Mouse (Mus musculus): ENCODE results near the gene Srgap1. TPM values are rescaled to one million over a fixed set of nuclear protein-coding genes. Genes with fewer than 3 reads are reported as not detected.
A peak's percentile ranks its signal among the peaks of the same experiment; 100 is the strongest.
"Not testable (repeated sequence)": the region's sequence is repeated elsewhere in the genome, so short reads cannot be mapped to it uniquely, and the experiment has no call there.

The Srgap1 gene
- total RNA-seq, 2 experiments from 2014 or later = 2.0 to 2.4 TPM

- DNase-seq (ENCODE audit: low spot score) = no peak
These were observed 258.6 kb downstream of the Srgap1 start for GRCm38 (mm10) chr10:121788536-121788935.

GRCm38 (mm10) chr10:121781159-121781558 lies 266.0 kb downstream of the Srgap1 start:
- intact Hi-C loops (cut with DNase I) = no loop called here
- no peak for DNase-seq (ENCODE audit: low spot score)

More at GRCm38 (mm10) chr10:121788536-121788935, 258.6 kb downstream of the Srgap1 start:
- intact Hi-C loops (cut with DNase I) = no loop called here

- no peak for DNase-seq (ENCODE audit: low spot score)
- intact Hi-C loops (cut with DNase I) = no loop called here
These were observed 271.1 kb downstream of the Srgap1 start for GRCm38 (mm10) chr10:121775990-121776389.

GRCm38 (mm10) chr10:121773813-121774212 lies 273.3 kb downstream of the Srgap1 start:
- intact Hi-C loops (cut with DNase I) = no loop called here
- no peak for DNase-seq (ENCODE audit: low spot score)

GRCm38 (mm10) chr10:121770624-121771577 lies 276.2 kb downstream of the Srgap1 start:
- intact Hi-C loops (cut with DNase I) = loop anchor here (1.0 kb wide), 1 partner anchor 276 kb away; the partner anchor contains the start of gene Srgap1
- no peak for DNase-seq (ENCODE audit: low spot score)

GRCm38 (mm10) chr10:121769711-121770110 lies 277.4 kb downstream of the Srgap1 start:
- no peak for DNase-seq (ENCODE audit: low spot score)
- intact Hi-C loops (cut with DNase I) = no loop called here

- DNase-seq (ENCODE audit: low spot score); intact Hi-C loops (cut with DNase I): not testable (repeated sequence)
These were observed 279.8 kb downstream of the Srgap1 start for GRCm38 (mm10) chr10:121767295-121767694.

GRCm38 (mm10) chr10:121765174-121766057 lies 281.7 kb downstream of the Srgap1 start:
- intact Hi-C loops (cut with DNase I) = no loop called here

GRCm38 (mm10) chr10:121764469-121765173 lies 282.5 kb downstream of the Srgap1 start:
- DNase-seq (ENCODE audit: low spot score) = no peak
- intact Hi-C loops (cut with DNase I) = no loop called here

More at GRCm38 (mm10) chr10:121765174-121766057, 281.7 kb downstream of the Srgap1 start:
- no peak for DNase-seq (ENCODE audit: low spot score)

GRCm38 (mm10) chr10:121763191-121763590 lies 283.9 kb downstream of the Srgap1 start:
- intact Hi-C loops (cut with DNase I) = no loop called here
- DNase-seq (ENCODE audit: low spot score) = no peak

GRCm38 (mm10) chr10:121762141-121762540 lies 285.0 kb downstream of the Srgap1 start:
- intact Hi-C loops (cut with DNase I) = no loop called here
- no peak for DNase-seq (ENCODE audit: low spot score)

- no peak for DNase-seq (ENCODE audit: low spot score)
- intact Hi-C loops (cut with DNase I) = no loop called here
These were observed 288.0 kb downstream of the Srgap1 start for GRCm38 (mm10) chr10:121759095-121759494.

- intact Hi-C loops (cut with DNase I) = no loop called here
- DNase-seq (ENCODE audit: low spot score) = no peak
These were observed 290.4 kb downstream of the Srgap1 start for GRCm38 (mm10) chr10:121756677-121757076.

- intact Hi-C loops (cut with DNase I) = no loop called here
- no peak for DNase-seq (ENCODE audit: low spot score)
These were observed 291.3 kb downstream of the Srgap1 start for GRCm38 (mm10) chr10:121755822-121756221.

- intact Hi-C loops (cut with DNase I) = no loop called here
- DNase-seq (ENCODE audit: low spot score) = no peak
These were observed 292.9 kb downstream of the Srgap1 start for GRCm38 (mm10) chr10:121754237-121754636.

GRCm38 (mm10) chr10:121750175-121750574 lies 296.9 kb downstream of the Srgap1 start:
- no peak for DNase-seq (ENCODE audit: low spot score)
- intact Hi-C loops (cut with DNase I) = no loop called here

- intact Hi-C loops (cut with DNase I) = no loop called here
- DNase-seq (ENCODE audit: low spot score) = no peak
These were observed 304.8 kb downstream of the Srgap1 start for GRCm38 (mm10) chr10:121742336-121742735.

- peak; percentile 77 for DNase-seq (ENCODE audit: low spot score)
- intact Hi-C loops (cut with DNase I) = no loop called here
These were observed 307.3 kb downstream of the Srgap1 start, which contains the start of gene BC048403 for GRCm38 (mm10) chr10:121739548-121740505. TSS of gene BC048403 (plus strand) at chr10:121739937.

GRCm38 (mm10) chr10:121737256-121737655 lies 309.9 kb downstream of the Srgap1 start:
- intact Hi-C loops (cut with DNase I) = no loop called here
- no peak for DNase-seq (ENCODE audit: low spot score)
